In genomic region chr7:16119569-16120261, GRCm38 (mm10) we compare ENCODE assay signal across 8 mouse cellular contexts. TPM values are rescaled to one million over a fixed set of nuclear protein-coding genes. Genes with fewer than 3 reads are reported as not detected.
DNase-seq lines count a peak whose midpoint lies in the region; ATAC-seq and TF ChIP-seq lines count a peak whose summit lies in the region.

Kptn (plus strand) TSS chr7:16119895.

- peak within 1 kb of the TSS; percentile 67 for H3K4me2 ChIP-seq in embryonic facial prominence, embryonic 15.5 days (replicated peaks)
- H3K4me2 ChIP-seq in limb, embryonic 14.5 days (replicated peaks; ENCODE audit: low read depth, low read length, severe bottlenecking) = peak within 1 kb of the TSS; percentile 63
- peak within 1 kb of the TSS; percentile 57 for H3K4me2 ChIP-seq in midbrain, postnatal 0 days (ENCODE audit: low read depth, low read length, poor library complexity, severe bottlenecking)

- peaks cover 34% of the 10 kb centered on the region for H3K36me3 ChIP-seq in embryonic facial prominence, embryonic 15.5 days
- peaks cover 38% of the 10 kb centered on the region for H3K36me3 ChIP-seq in limb, embryonic 14.5 days (ENCODE audit: control insufficient read depth, insufficient read depth, low read length)
- H3K36me3 ChIP-seq in midbrain, postnatal 0 days (ENCODE audit: insufficient read depth, low read length) = peaks cover 36% of the 10 kb centered on the region

- H3K4me1 ChIP-seq in bone marrow, adult 2 months (ENCODE audit: control insufficient read depth, insufficient read depth, low read length) = no peaks in the 10 kb centered on the region
- peaks cover 9% of the 10 kb centered on the region for H3K4me1 ChIP-seq in embryonic facial prominence, embryonic 15.5 days
- H3K4me1 ChIP-seq in limb, embryonic 14.5 days (ENCODE audit: control insufficient read depth, insufficient read depth, low read length) = peaks cover 4% of the 10 kb centered on the region
- H3K4me1 ChIP-seq in midbrain, postnatal 0 days (ENCODE audit: insufficient read depth, low read length) = peaks cover 6% of the 10 kb centered on the region; the same call in 1 of the 2 replicates

- no peaks in the 10 kb centered on the region for H3K9me3 ChIP-seq in embryonic facial prominence, embryonic 15.5 days (replicated peaks)
- no peaks in the 10 kb centered on the region for H3K9me3 ChIP-seq in limb, embryonic 14.5 days (ENCODE audit: control insufficient read depth, low read length)
- no peaks in the 10 kb centered on the region for H3K9me3 ChIP-seq in midbrain, postnatal 0 days (ENCODE audit: low read length)

- no peaks in the 10 kb centered on the region for H3K27me3 ChIP-seq in embryonic facial prominence, embryonic 15.5 days
- H3K27me3 ChIP-seq in limb, embryonic 14.5 days (ENCODE audit: control insufficient read depth, insufficient read depth, low read length) = no peaks in the 10 kb centered on the region
- no peaks in the 10 kb centered on the region for H3K27me3 ChIP-seq in midbrain, postnatal 0 days (ENCODE audit: insufficient read depth, low read length)

- H3K4me3 ChIP-seq in bone marrow, adult 2 months (replicated peaks; ENCODE audit: control insufficient read depth, low read depth, low read length) = peak within 1 kb of the TSS; percentile 96
- peak within 1 kb of the TSS; percentile 89 for H3K4me3 ChIP-seq in embryonic facial prominence, embryonic 15.5 days (replicated peaks)
- H3K4me3 ChIP-seq in limb, embryonic 14.5 days (replicated peaks; ENCODE audit: low read length) = peak within 1 kb of the TSS; percentile 57
- peak within 1 kb of the TSS; percentile 62 for H3K4me3 ChIP-seq in midbrain, postnatal 0 days (ENCODE audit: low read depth, low read length)

- TF ChIP-seq CTCF in bone marrow, adult 2 months (IDR thresholded peaks at IDR 0.05; ENCODE audit: control insufficient read depth, insufficient read depth, low read length) = peak; percentile 80
- TF ChIP-seq CTCF in midbrain, postnatal 0 days (IDR thresholded peaks at IDR 0.05) = peak; percentile 94

- DNase-seq in 416B (ENCODE audit: low read depth) = peak; percentile 97
- peak; percentile 92 for DNase-seq in heart, adult 8-10 months (ENCODE audit: low spot score)
- DNase-seq in kidney, adult 9 months = peak; percentile 93
- DNase-seq in limb, embryonic 14.5 days (ENCODE audit: low spot score) = peak; percentile 95
- peak; percentile 96 for DNase-seq in midbrain, postnatal 0 days (ENCODE audit: low spot score)
- peak; percentile 69 to 86 for DNase-seq in spleen, postnatal 14 days (ENCODE audit: low spot score in 2 of 2)

- peak within 1 kb of the TSS; percentile 65 for H3K27ac ChIP-seq in bone marrow, adult 2 months (ENCODE audit: control insufficient read depth, insufficient read depth, low read depth, low read length, poor library complexity)
- H3K27ac ChIP-seq in embryonic facial prominence, embryonic 15.5 days (replicated peaks) = peak within 1 kb of the TSS; percentile 90
- H3K27ac ChIP-seq in limb, embryonic 14.5 days (replicated peaks; ENCODE audit: low read depth, low read length) = peak within 1 kb of the TSS; percentile 78
- H3K27ac ChIP-seq in midbrain, postnatal 0 days (ENCODE audit: low read depth, low read length) = peak within 1 kb of the TSS; percentile 87

- ATAC-seq in embryonic facial prominence, embryonic 15.5 days (ENCODE audit: insufficient number of reproducible peaks, low FRiP score, low TSS enrichment, low read depth) = peak; percentile 84
- peak; percentile 91 for ATAC-seq in limb, embryonic 14.5 days (ENCODE audit: low FRiP score, low read depth)
- ATAC-seq in midbrain, postnatal 0 days (ENCODE audit: low FRiP score) = peak; percentile 88

- peak within 1 kb of the TSS; percentile 57 for H3K9ac ChIP-seq in embryonic facial prominence, embryonic 15.5 days
- peak within 1 kb of the TSS; percentile 67 for H3K9ac ChIP-seq in limb, embryonic 14.5 days (ENCODE audit: low read depth, low read length, severe bottlenecking)
- peak within 1 kb of the TSS; percentile 74 for H3K9ac ChIP-seq in midbrain, postnatal 0 days (replicated peaks; ENCODE audit: low read length, poor library complexity, severe bottlenecking)

- TF ChIP-seq POLR2A in bone marrow, adult 2 months (IDR thresholded peaks at IDR 0.05; ENCODE audit: borderline replicate concordance, control insufficient read depth, low read depth, low read length) = peak; percentile 38; the same call in 1 of the 2 replicates
- peak; percentile 8; the same call in 1 of the 2 replicates for TF ChIP-seq POLR2A in limb, embryonic 14.5 days (IDR thresholded peaks at IDR 0.05; ENCODE audit: borderline replicate concordance, extremely low read depth, insufficient read depth, insufficient read length)

- 1% methylated on average over 33 of the region's 33 CpGs for WGBS in bone marrow, adult 2 months
- WGBS in embryonic facial prominence, embryonic 15.5 days = under 1% methylated on average over 33 of the region's 33 CpGs
- under 1% methylated on average over 33 of the region's 33 CpGs for WGBS in limb, embryonic 14.5 days
- 1% methylated on average over 33 of the region's 33 CpGs for WGBS in midbrain, postnatal 0 days

RNA-seq across cellular contexts. Expression of gene Kptn, which starts in this region (rescaled TPM):
- 7.5 and 10.5 TPM in 2 replicates for polyA plus RNA-seq in bone marrow, adult 2 months (2011; ENCODE audit: insufficient read depth, insufficient read length, low replicate concordance, missing spikeins)
- 31.1 and 33.9 TPM in 2 replicates for polyA plus RNA-seq in embryonic facial prominence, embryonic 15.5 days (2015; fragmentation: Nextera tagmentation; extraction: Ambion mirVana)
- total RNA-seq in heart, adult 8-10 months (2022) = 10 to 100 TPM; 20.1 to 25.7 (median 23.5) TPM
- polyA plus RNA-seq in limb, embryonic 14.5 days (2012; rRNA removed) = 38.0 and 43.1 TPM in 2 replicates
- 28.6 and 33.5 TPM in 2 replicates for polyA plus RNA-seq in limb, embryonic 14.5 days (2014; fragmentation: Nextera tagmentation; extraction: Ambion mirVana)
- total RNA-seq in midbrain, postnatal 0 days (2014; rRNA removed) = 42.5 and 44.1 TPM in 2 replicates
- polyA plus RNA-seq in midbrain, postnatal 0 days (2015; fragmentation: Nextera tagmentation; extraction: Ambion mirVana) = 35.9 and 36.7 TPM in 2 replicates

Comparison
In these comparisons a context has a peak if more than half of its experiments do, and no peak if none do; other contexts are left out.
1. Peak in every context shown above with its lines: DNase-seq, ATAC-seq, H3K4me3 ChIP-seq and H3K27ac ChIP-seq.